9 mouse cellular contexts compared by ENCODE assay signal in genomic region chr6:24047014-24047770, GRCm38 (mm10).
DNase-seq lines count a peak whose midpoint lies in the region; ATAC-seq and TF ChIP-seq lines count a peak whose summit lies in the region.
"Had no signal": no experiment of that assay in that cellular context is flagged by ENCODE, and none has a peak within 500 bp of the region (broad histone marks: within the 10 kb centered on the region; RNA-seq: fewer than 3 reads in every experiment).

No protein-coding gene starts in this region.

- H3K9me3 ChIP-seq in hindbrain, embryonic 12.5 days (replicated peaks), result no peaks in the 10 kb centered on the region
- no peaks in the 10 kb centered on the region for H3K9me3 ChIP-seq in hindbrain, embryonic 13.5 days
- H3K9me3 ChIP-seq in hindbrain, embryonic 14.5 days (ENCODE audit: control insufficient read depth, low read length), result no peaks in the 10 kb centered on the region
- H3K9me3 ChIP-seq in lung, postnatal 0 days (ENCODE audit: low read length), result no peaks in the 10 kb centered on the region

- no peak for TF ChIP-seq EP300 in lung, postnatal 0 days (IDR thresholded peaks at IDR 0.05)

- no peak overlapping the region for H3K27ac ChIP-seq in hindbrain, embryonic 12.5 days
- no peak overlapping the region for H3K27ac ChIP-seq in hindbrain, embryonic 13.5 days
- H3K27ac ChIP-seq in hindbrain, embryonic 14.5 days, result no peak overlapping the region
- H3K27ac ChIP-seq in lung, postnatal 0 days (ENCODE audit: low read length), result no peak overlapping the region

- 0 out of 2 replicates have a peak, but pooled peaks have one; percentile 22 for ATAC-seq in hindbrain, embryonic 12.5 days (ENCODE audit: low FRiP score)
- no peak for ATAC-seq in hindbrain, embryonic 13.5 days (ENCODE audit: low FRiP score)
- ATAC-seq in hindbrain, embryonic 14.5 days (ENCODE audit: low FRiP score), result no peak; the same call in 1 of the 2 replicates
- peak; percentile 48 for ATAC-seq in lung, postnatal 0 days
- no peak for ATAC-seq in megakaryocyte-erythroid progenitor cell, adult 5-6 weeks (replicated peaks; ENCODE audit: low FRiP score, low TSS enrichment, poor library complexity, severe bottlenecking)
- ATAC-seq in erythroblast, adult 5-6 weeks (replicated peaks; ENCODE audit: low FRiP score, poor library complexity, severe bottlenecking), result no peak

- no peak overlapping the region for H3K4me2 ChIP-seq in hindbrain, embryonic 12.5 days (replicated peaks)
- no peak overlapping the region for H3K4me2 ChIP-seq in hindbrain, embryonic 13.5 days
- H3K4me2 ChIP-seq in hindbrain, embryonic 14.5 days (replicated peaks), result no peak overlapping the region
- no peak overlapping the region; the same call in 1 of the 2 replicates for H3K4me2 ChIP-seq in lung, postnatal 0 days (replicated peaks; ENCODE audit: low read depth, low read length)

- H3K4me3 ChIP-seq in hindbrain, embryonic 12.5 days, result no peak overlapping the region
- no peak overlapping the region for H3K4me3 ChIP-seq in hindbrain, embryonic 13.5 days
- no peak overlapping the region for H3K4me3 ChIP-seq in hindbrain, embryonic 14.5 days (replicated peaks; ENCODE audit: low read length)
- no peak overlapping the region for H3K4me3 ChIP-seq in lung, postnatal 0 days (ENCODE audit: low read depth, low read length)
- H3K4me3 ChIP-seq: erythroblast, embryonic 14.5 days had no signal

- WGBS in hindbrain, embryonic 12.5 days, result 48% methylated on average over 7 of the region's 7 CpGs
- 47% methylated on average over 7 of the region's 7 CpGs for WGBS in hindbrain, embryonic 13.5 days
- 32% methylated on average over 7 of the region's 7 CpGs for WGBS in hindbrain, embryonic 14.5 days
- 23% methylated on average over 7 of the region's 7 CpGs for WGBS in lung, postnatal 0 days

- no peaks in the 10 kb centered on the region for H3K27me3 ChIP-seq in hindbrain, embryonic 12.5 days
- H3K27me3 ChIP-seq in hindbrain, embryonic 13.5 days, result no peaks in the 10 kb centered on the region
- no peaks in the 10 kb centered on the region for H3K27me3 ChIP-seq in hindbrain, embryonic 14.5 days (ENCODE audit: control insufficient read depth, insufficient read depth, low read length)
- no peaks in the 10 kb centered on the region for H3K27me3 ChIP-seq in lung, postnatal 0 days (replicated peaks; ENCODE audit: insufficient read depth, low read length)

- H3K36me3 ChIP-seq in hindbrain, embryonic 12.5 days, result no peaks in the 10 kb centered on the region
- H3K36me3 ChIP-seq in hindbrain, embryonic 13.5 days, result no peaks in the 10 kb centered on the region
- H3K36me3 ChIP-seq in hindbrain, embryonic 14.5 days (replicated peaks; ENCODE audit: control insufficient read depth, insufficient read depth), result no peaks in the 10 kb centered on the region
- H3K36me3 ChIP-seq in lung, postnatal 0 days (ENCODE audit: insufficient read depth, low read length), result no peaks in the 10 kb centered on the region

- no peak overlapping the region for H3K9ac ChIP-seq in hindbrain, embryonic 12.5 days
- H3K9ac ChIP-seq in hindbrain, embryonic 13.5 days, result no peak overlapping the region
- no peak overlapping the region for H3K9ac ChIP-seq in hindbrain, embryonic 14.5 days
- H3K9ac ChIP-seq in lung, postnatal 0 days (replicated peaks; ENCODE audit: low read depth), result no peak overlapping the region

- DNase-seq in adrenal gland, postnatal 10 days, result peak; percentile 25
- DNase-seq in hindbrain, embryonic 14.5 days (ENCODE audit: low spot score), result peak; percentile 45
- peak; percentile 51 for DNase-seq in lung, postnatal 0 days (ENCODE audit: low spot score)
- no peak for DNase-seq in gastrocnemius, postnatal 4 days (ENCODE audit: low spot score in 2 of 2)

- H3K4me1 ChIP-seq in hindbrain, embryonic 12.5 days, result 0 out of 2 replicates have a peak, but pooled peaks cover 3% of the 10 kb centered on the region
- no peaks in the 10 kb centered on the region for H3K4me1 ChIP-seq in hindbrain, embryonic 13.5 days (replicated peaks)
- no peaks in the 10 kb centered on the region for H3K4me1 ChIP-seq in hindbrain, embryonic 14.5 days (replicated peaks; ENCODE audit: control insufficient read depth, insufficient read depth, low read length)
- H3K4me1 ChIP-seq in lung, postnatal 0 days (ENCODE audit: insufficient read depth, low read depth, low read length), result no peaks in the 10 kb centered on the region

- no peak for TF ChIP-seq CTCF in lung, postnatal 0 days (IDR thresholded peaks at IDR 0.05)

Comparison
In these comparisons a context has a peak if more than half of its experiments do, and no peak if none do; other contexts are left out.
1. ATAC-seq: peak in hindbrain, embryonic 12.5 days (single experiment) and lung, postnatal 0 days (single experiment); none in hindbrain, embryonic 13.5 days (single experiment), hindbrain, embryonic 14.5 days (single experiment), megakaryocyte-erythroid progenitor cell, adult 5-6 weeks (single experiment) and erythroblast, adult 5-6 weeks (single experiment).
2. DNase-seq: peak in adrenal gland, postnatal 10 days (single experiment), hindbrain, embryonic 14.5 days (single experiment) and lung, postnatal 0 days (single experiment); none in gastrocnemius, postnatal 4 days (0 of 2).